Mouse (Mus musculus): Measurements from ENCODE around the gene Dgkz. TPM values are rescaled to one million over a fixed set of nuclear protein-coding genes. Genes with fewer than 3 reads are reported as not detected.
A peak's percentile ranks its signal among the peaks of the same experiment; 100 is the strongest.

Gene Dgkz
- polyA plus RNA-seq, 1 experiment from 2014 or later: 85.9 TPM

DNA sequence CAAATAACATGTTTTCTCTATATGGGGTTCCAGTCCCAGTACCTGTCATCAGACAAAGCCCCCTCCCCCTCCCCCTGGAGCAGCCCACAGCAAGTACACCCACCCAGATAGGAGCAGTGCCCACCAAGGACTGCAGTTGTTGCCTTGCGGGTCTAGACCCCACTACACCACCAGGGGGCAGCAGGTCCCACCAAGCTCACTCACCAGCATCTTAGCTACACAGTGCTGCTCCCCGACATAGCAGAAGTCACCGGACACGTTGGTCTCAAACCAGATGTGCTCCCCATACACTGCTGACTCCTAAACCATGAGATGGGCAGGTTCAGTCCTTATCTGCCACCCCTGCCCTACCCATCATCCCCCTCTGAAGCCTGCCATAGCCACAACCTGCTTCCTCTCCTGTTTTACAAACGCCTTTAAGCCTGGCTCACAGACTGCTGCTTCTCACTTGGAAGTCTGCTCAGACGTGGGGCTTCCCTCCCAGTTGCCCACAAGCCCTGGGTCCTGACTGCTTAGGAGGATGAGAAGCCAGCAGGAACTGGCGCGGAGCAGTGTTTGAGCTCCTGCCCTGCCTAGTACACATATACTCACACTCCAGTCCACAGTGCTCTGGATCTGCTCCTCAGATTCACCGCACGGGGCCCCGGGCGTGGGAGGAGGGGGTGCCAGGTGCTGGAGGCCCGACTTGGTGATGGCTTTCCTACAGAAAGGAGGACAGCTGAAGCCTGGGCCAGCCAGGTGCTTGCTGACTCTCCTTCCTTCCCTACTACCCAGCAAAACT, 31.3 kb downstream of the Dgkz start:
- Histone ChIP-seq H3K36me3 (ENCODE audit: control insufficient read depth, insufficient read depth, low read length) (peaks cover 36% of the 10 kb centered on the region), H3K27me3 (replicated peaks; ENCODE audit: control insufficient read depth, insufficient read depth, low read length) (no peaks in the 10 kb centered on the region), H3K4me2 (peak overlapping the region; percentile 35; the same call in 1 of the 2 replicates), H3K4me1 (replicated peaks; ENCODE audit: control insufficient read depth, insufficient read depth, low read length) (peaks cover 50% of the 10 kb centered on the region), H3K27ac (ENCODE audit: low read depth, low read length) (peak overlapping the region; percentile 42; the same call in 1 of the 2 replicates), H3K9ac (ENCODE audit: low read depth, low read length) (peak overlapping the region; percentile 38; the same call in 1 of the 2 replicates), H3K4me3 (ENCODE audit: low read depth, low read length) (no peak overlapping the region), H3K9me3 (ENCODE audit: control insufficient read depth, low read length) (no peaks in the 10 kb centered on the region)
- DNase-seq (ENCODE audit: low spot score) (peak; percentile 83), ATAC-seq (replicated peaks; ENCODE audit: low FRiP score) (peak; percentile 49)
- 39% methylated on average over 13 of the region's 13 CpGs for WGBS

DNA sequence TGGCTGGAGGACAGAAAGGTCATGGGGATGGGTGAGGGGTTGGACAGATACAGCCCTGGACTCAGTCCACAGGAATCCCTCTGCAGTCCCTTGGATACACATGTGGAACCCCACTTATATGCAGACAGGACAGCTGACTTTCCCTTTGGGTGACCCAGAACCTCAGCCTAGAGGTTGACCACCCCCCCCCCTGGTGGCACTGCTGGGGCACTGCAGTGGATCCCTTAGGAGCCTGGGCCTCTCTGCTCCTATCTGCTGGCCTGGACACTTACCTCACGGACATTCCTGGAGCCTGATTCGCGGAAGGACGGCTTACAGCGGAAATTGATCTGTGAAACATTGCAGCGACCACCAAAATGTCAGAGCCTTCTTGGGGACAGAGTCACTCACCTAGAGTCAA, 33.3 kb downstream of the Dgkz start:
- no peak overlapping the region for H3K27ac ChIP-seq (ENCODE audit: low read depth, low read length)

GRCm38 (mm10) chr2:91939303-91939935, 36.2 kb downstream of the Dgkz start:
- Histone ChIP-seq H3K27me3 (replicated peaks; ENCODE audit: control insufficient read depth, insufficient read depth, low read length) (no peaks in the 10 kb centered on the region), H3K4me2 (no peak overlapping the region), H3K36me3 (ENCODE audit: control insufficient read depth, insufficient read depth, low read length) (peaks cover 77% of the 10 kb centered on the region), H3K9me3 (ENCODE audit: control insufficient read depth, low read length) (no peaks in the 10 kb centered on the region), H3K27ac (ENCODE audit: low read depth, low read length) (no peak overlapping the region), H3K9ac (ENCODE audit: low read depth, low read length) (no peak overlapping the region), H3K4me1 (replicated peaks; ENCODE audit: control insufficient read depth, insufficient read depth, low read length) (peaks cover 6% of the 10 kb centered on the region), H3K4me3 (ENCODE audit: low read depth, low read length) (no peak overlapping the region)
- ATAC-seq (replicated peaks; ENCODE audit: low FRiP score) (no peak), DNase-seq (ENCODE audit: low spot score) (no peak)
- WGBS: 88% methylated on average over 15 of the region's 15 CpGs

More for the DNA sequence above, 33.3 kb downstream of the Dgkz start:
- H3K9me3 ChIP-seq (ENCODE audit: control insufficient read depth, low read length): no peaks in the 10 kb centered on the region
- no peak overlapping the region for H3K9ac ChIP-seq (ENCODE audit: low read depth, low read length)
- no peak overlapping the region for H3K4me3 ChIP-seq (ENCODE audit: low read depth, low read length)
- H3K36me3 ChIP-seq (ENCODE audit: control insufficient read depth, insufficient read depth, low read length): peaks cover 53% of the 10 kb centered on the region
- ATAC-seq (replicated peaks; ENCODE audit: low FRiP score) (no peak), DNase-seq (ENCODE audit: low spot score) (no peak)
- H3K4me2 ChIP-seq: no peak overlapping the region
- H3K4me1 ChIP-seq (replicated peaks; ENCODE audit: control insufficient read depth, insufficient read depth, low read length): peaks cover 30% of the 10 kb centered on the region
- WGBS: 80% methylated on average over 6 of the region's 6 CpGs
- no peaks in the 10 kb centered on the region for H3K27me3 ChIP-seq (replicated peaks; ENCODE audit: control insufficient read depth, insufficient read depth, low read length)

DNA sequence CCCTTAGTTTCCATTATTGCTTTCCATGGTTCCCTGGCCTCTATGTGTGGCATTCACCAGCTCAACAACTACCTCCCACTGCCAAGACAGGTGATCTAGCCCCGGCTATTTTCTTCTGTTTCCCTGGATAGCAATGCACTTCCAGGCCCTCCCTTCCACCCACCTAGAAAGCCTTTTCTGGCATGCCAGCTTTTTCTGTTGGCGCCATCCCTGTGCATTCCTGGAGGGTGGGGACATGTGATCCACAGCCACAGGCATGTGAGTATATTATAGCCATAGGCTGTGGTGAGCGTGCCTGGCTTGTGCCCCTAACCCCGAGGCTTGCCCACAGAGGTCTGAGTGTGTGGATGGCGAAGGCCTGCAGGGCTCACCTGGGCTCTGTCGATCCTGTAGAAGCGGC, 39.5 kb downstream of the Dgkz start:
- 90% methylated on average over 7 of the region's 7 CpGs for WGBS
- H3K36me3 ChIP-seq (ENCODE audit: control insufficient read depth, insufficient read depth, low read length): peaks cover 62% of the 10 kb centered on the region
- H3K27me3 ChIP-seq (replicated peaks; ENCODE audit: control insufficient read depth, insufficient read depth, low read length): no peaks in the 10 kb centered on the region
- H3K4me3 ChIP-seq (ENCODE audit: low read depth, low read length): no peak overlapping the region
- H3K9me3 ChIP-seq (ENCODE audit: control insufficient read depth, low read length): no peaks in the 10 kb centered on the region
- no peak overlapping the region for H3K4me2 ChIP-seq
- H3K27ac ChIP-seq (ENCODE audit: low read depth, low read length): no peak overlapping the region
- peaks cover 28% of the 10 kb centered on the region for H3K4me1 ChIP-seq (replicated peaks; ENCODE audit: control insufficient read depth, insufficient read depth, low read length)
- DNase-seq (ENCODE audit: low spot score): no peak
- no peak for ATAC-seq (replicated peaks; ENCODE audit: low FRiP score)
- H3K9ac ChIP-seq (ENCODE audit: low read depth, low read length): no peak overlapping the region

- H3K9me3 ChIP-seq (ENCODE audit: control insufficient read depth, low read length): no peaks in the 10 kb centered on the region
- no peak overlapping the region for H3K4me3 ChIP-seq (ENCODE audit: low read depth, low read length)
- DNase-seq (ENCODE audit: low spot score) (no peak), ATAC-seq (replicated peaks; ENCODE audit: low FRiP score) (no peak)
- WGBS: 85% methylated on average over 9 of the region's 9 CpGs
- 0 out of 2 replicates have a peak overlapping the region, but pooled peaks have one; percentile 1 for H3K27ac ChIP-seq (ENCODE audit: low read depth, low read length)
- H3K4me2 ChIP-seq: no peak overlapping the region
- no peaks in the 10 kb centered on the region for H3K27me3 ChIP-seq (replicated peaks; ENCODE audit: control insufficient read depth, insufficient read depth, low read length)
- H3K36me3 ChIP-seq (ENCODE audit: control insufficient read depth, insufficient read depth, low read length): peaks cover 53% of the 10 kb centered on the region
- H3K9ac ChIP-seq (ENCODE audit: low read depth, low read length): no peak overlapping the region
- peaks cover 34% of the 10 kb centered on the region for H3K4me1 ChIP-seq (replicated peaks; ENCODE audit: control insufficient read depth, insufficient read depth, low read length)
Observed at GRCm38 (mm10) chr2:91934826-91935525, 40.7 kb downstream of the Dgkz start.

DNA sequence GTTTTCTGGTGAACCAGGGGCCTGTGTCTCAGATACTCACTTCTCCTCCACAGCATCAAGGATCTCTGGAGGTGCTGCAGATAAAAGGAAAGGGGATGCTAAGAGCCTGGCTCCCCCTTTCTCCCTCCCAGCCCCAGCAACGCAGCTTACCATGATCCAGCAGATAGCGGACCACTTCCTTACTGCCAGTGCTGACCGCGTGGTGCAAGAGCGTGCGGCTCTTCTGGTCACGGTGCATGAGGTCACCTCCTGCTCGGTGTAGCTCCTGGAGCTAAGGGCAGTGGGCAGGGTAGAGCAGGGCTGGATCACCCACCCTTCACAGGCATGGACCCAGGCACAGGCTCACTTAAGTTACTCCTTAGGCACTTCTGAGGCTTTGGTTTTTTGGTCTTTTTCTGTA, 41.6 kb downstream of the Dgkz start:
- Histone ChIP-seq H3K9me3 (ENCODE audit: control insufficient read depth, low read length) (no peaks in the 10 kb centered on the region), H3K27me3 (replicated peaks; ENCODE audit: control insufficient read depth, insufficient read depth, low read length) (no peaks in the 10 kb centered on the region), H3K4me3 (ENCODE audit: low read depth, low read length) (no peak overlapping the region), H3K27ac (ENCODE audit: low read depth, low read length) (peak overlapping the region; percentile 87; the same call in 1 of the 2 replicates), H3K36me3 (ENCODE audit: control insufficient read depth, insufficient read depth, low read length) (peaks cover 44% of the 10 kb centered on the region), H3K9ac (ENCODE audit: low read depth, low read length) (no peak overlapping the region), H3K4me2 (no peak overlapping the region), H3K4me1 (replicated peaks; ENCODE audit: control insufficient read depth, insufficient read depth, low read length) (peaks cover 35% of the 10 kb centered on the region)
- WGBS: 30% methylated on average over 8 of the region's 8 CpGs
- DNase-seq (ENCODE audit: low spot score) (no peak), ATAC-seq (replicated peaks; ENCODE audit: low FRiP score) (no peak)

DNA sequence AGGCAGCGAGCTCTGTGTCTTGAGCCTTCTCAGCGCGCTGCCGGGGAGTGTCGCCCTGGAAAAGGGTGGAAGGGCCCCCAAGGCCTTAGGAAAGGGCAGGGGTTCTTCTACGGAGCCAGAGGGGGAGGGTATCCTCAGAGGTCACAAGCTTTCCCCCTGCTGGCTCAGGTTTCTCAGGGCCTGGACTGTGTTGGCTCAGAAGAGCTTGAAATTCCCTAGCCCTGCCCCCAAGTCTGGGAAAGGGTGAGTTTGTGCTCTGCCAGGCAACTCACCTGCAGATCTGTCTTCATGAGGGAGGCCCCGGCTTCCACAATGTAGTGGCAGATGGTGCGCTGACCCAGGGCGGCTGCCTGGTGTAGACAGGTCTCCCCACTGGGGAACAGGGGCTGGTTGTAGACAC, 42.2 kb downstream of the Dgkz start:
- H3K36me3 ChIP-seq (ENCODE audit: control insufficient read depth, insufficient read depth, low read length): peaks cover 40% of the 10 kb centered on the region
- H3K27me3 ChIP-seq (replicated peaks; ENCODE audit: control insufficient read depth, insufficient read depth, low read length): no peaks in the 10 kb centered on the region
- peaks cover 40% of the 10 kb centered on the region for H3K4me1 ChIP-seq (replicated peaks; ENCODE audit: control insufficient read depth, insufficient read depth, low read length)
- H3K9me3 ChIP-seq (ENCODE audit: control insufficient read depth, low read length): no peaks in the 10 kb centered on the region
- no peak overlapping the region for H3K4me3 ChIP-seq (ENCODE audit: low read depth, low read length)
- peak overlapping the region; percentile 79 for H3K4me2 ChIP-seq
- H3K9ac ChIP-seq (ENCODE audit: low read depth, low read length): no peak overlapping the region; the same call in 1 of the 2 replicates
- WGBS: 57% methylated on average over 9 of the region's 9 CpGs
- H3K27ac ChIP-seq (ENCODE audit: low read depth, low read length): peak overlapping the region; percentile 87
- no peak for ATAC-seq (replicated peaks; ENCODE audit: low FRiP score)
- DNase-seq (ENCODE audit: low spot score): no peak

DNA sequence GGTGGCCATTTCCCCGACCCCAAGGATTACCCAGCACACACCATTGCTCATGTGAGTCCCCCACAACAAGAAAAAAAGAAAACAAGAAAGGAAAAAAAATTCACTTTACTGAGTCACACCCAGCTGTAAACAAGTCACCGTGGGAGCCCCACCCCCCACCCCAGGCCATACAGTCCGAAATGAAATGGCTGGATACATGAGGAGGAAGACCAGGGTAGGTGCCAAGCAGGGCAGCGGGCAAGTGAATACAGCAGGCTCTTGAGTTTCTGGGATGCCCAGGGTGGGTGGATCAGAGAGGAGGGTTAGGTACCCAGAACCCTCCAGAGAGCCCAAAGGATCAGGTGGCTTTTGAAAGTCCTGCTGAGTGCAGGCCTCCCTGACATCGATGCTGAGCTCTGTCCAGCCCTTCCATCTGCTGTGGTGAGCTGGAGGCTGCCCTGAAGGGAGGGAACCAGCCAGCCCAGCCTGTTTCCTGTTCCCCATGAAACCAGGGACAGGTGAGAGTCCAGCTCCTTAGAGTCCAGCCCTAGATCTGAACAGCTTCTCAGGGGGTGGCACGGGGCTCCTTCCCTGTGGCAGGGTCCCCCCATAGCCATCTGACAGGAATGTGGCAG, 42.8 kb downstream of the Dgkz start:
- Histone ChIP-seq H3K27me3 (replicated peaks; ENCODE audit: control insufficient read depth, insufficient read depth, low read length) (no peaks in the 10 kb centered on the region), H3K4me3 (ENCODE audit: low read depth, low read length) (peak overlapping the region; percentile 62; the same call in 1 of the 2 replicates), H3K4me2 (peak overlapping the region; percentile 79), H3K27ac (ENCODE audit: low read depth, low read length) (peak overlapping the region; percentile 87), H3K9ac (ENCODE audit: low read depth, low read length) (peak overlapping the region; percentile 77), H3K36me3 (ENCODE audit: control insufficient read depth, insufficient read depth, low read length) (peaks cover 35% of the 10 kb centered on the region), H3K4me1 (replicated peaks; ENCODE audit: control insufficient read depth, insufficient read depth, low read length) (peaks cover 44% of the 10 kb centered on the region), H3K9me3 (ENCODE audit: control insufficient read depth, low read length) (no peaks in the 10 kb centered on the region)
- DNase-seq (ENCODE audit: low spot score): no peak
- ATAC-seq (replicated peaks; ENCODE audit: low FRiP score): peak; percentile 13; the same call in 1 of the 2 replicates
- whole genome bisulfite sequencing: 24% methylated on average over 6 of the region's 6 CpGs
